Mouse (Mus musculus): ENCODE data around the gene Poc1b.

Gene Poc1b

GRCm38 (mm10) chr10:99115471-99116236 is 8.8 kb downstream of the Poc1b start:
- DNase-seq (ENCODE audit: low spot score): no peak

- no peak for DNase-seq (ENCODE audit: low spot score)
Measured at GRCm38 (mm10) chr10:99116237-99116632, 9.4 kb downstream of the Poc1b start.

- no peak for DNase-seq (ENCODE audit: low spot score)
Measured at GRCm38 (mm10) chr10:99116650-99117615, 10.1 kb downstream of the Poc1b start.

GRCm38 (mm10) chr10:99117876-99118275 is 11.0 kb downstream of the Poc1b start:
- no peak for DNase-seq (ENCODE audit: low spot score)

- no peak for DNase-seq (ENCODE audit: low spot score)
Measured at GRCm38 (mm10) chr10:99118697-99119096, 11.9 kb downstream of the Poc1b start.

- DNase-seq (ENCODE audit: low spot score): no peak
Measured at GRCm38 (mm10) chr10:99119471-99119870, 12.6 kb downstream of the Poc1b start.

GRCm38 (mm10) chr10:99126225-99126624 is 19.4 kb downstream of the Poc1b start, which contains the start of gene Phxr2:
Gene Phxr2, minus strand, starts transcription at chr10:99126325.
- DNase-seq (ENCODE audit: low spot score): no peak

GRCm38 (mm10) chr10:99126954-99127353 is 20.1 kb downstream of the Poc1b start:
- DNase-seq (ENCODE audit: low spot score): no peak

GRCm38 (mm10) chr10:99127691-99128261 is 20.9 kb downstream of the Poc1b start:
- no peak for DNase-seq (ENCODE audit: low spot score)

- no peak for DNase-seq (ENCODE audit: low spot score)
Measured at GRCm38 (mm10) chr10:99130611-99131010, 23.8 kb downstream of the Poc1b start.

- no peak for DNase-seq (ENCODE audit: low spot score)
Measured at GRCm38 (mm10) chr10:99131298-99131697, 24.5 kb downstream of the Poc1b start.

GRCm38 (mm10) chr10:99132189-99132588 is 25.4 kb downstream of the Poc1b start:
- no peak for DNase-seq (ENCODE audit: low spot score)

- no peak for DNase-seq (ENCODE audit: low spot score)
Measured at GRCm38 (mm10) chr10:99132595-99133272, 25.9 kb downstream of the Poc1b start.

- no peak for DNase-seq (ENCODE audit: low spot score)
Measured at GRCm38 (mm10) chr10:99133321-99133875, 26.6 kb downstream of the Poc1b start.

- DNase-seq (ENCODE audit: low spot score): no peak
Measured at GRCm38 (mm10) chr10:99136337-99136736, 29.5 kb downstream of the Poc1b start.

- no peak for DNase-seq (ENCODE audit: low spot score)
Measured at GRCm38 (mm10) chr10:99145611-99146010, 38.8 kb downstream of the Poc1b start.

- no peak for DNase-seq (ENCODE audit: low spot score)
Measured at GRCm38 (mm10) chr10:99146596-99146995, 39.8 kb downstream of the Poc1b start.

- DNase-seq (ENCODE audit: low spot score): no peak
Measured at GRCm38 (mm10) chr10:99150016-99150415, 43.2 kb downstream of the Poc1b start.

GRCm38 (mm10) chr10:99151580-99151979 is 44.7 kb downstream of the Poc1b start:
- no peak for DNase-seq (ENCODE audit: low spot score)

- DNase-seq (ENCODE audit: low spot score): no peak
Measured at GRCm38 (mm10) chr10:99152063-99152462, 45.2 kb downstream of the Poc1b start.

- no peak for DNase-seq (ENCODE audit: low spot score)
Measured at GRCm38 (mm10) chr10:99154635-99155034, 47.8 kb downstream of the Poc1b start.

GRCm38 (mm10) chr10:99156808-99157207 is 50.0 kb downstream of the Poc1b start:
- no peak for DNase-seq (ENCODE audit: low spot score)

Data from layer of hippocampus, adult 9-10 months (tissue).